Mouse (Mus musculus): ENCODE measurements around the gene Rin3. TPM values are rescaled to one million over a fixed set of nuclear protein-coding genes. Genes with fewer than 3 reads are reported as not detected.

Rin3 gene
- total and polyA plus RNA-seq, 2 experiments from 2014 or later: 1.6 to 3.7 TPM

DNA sequence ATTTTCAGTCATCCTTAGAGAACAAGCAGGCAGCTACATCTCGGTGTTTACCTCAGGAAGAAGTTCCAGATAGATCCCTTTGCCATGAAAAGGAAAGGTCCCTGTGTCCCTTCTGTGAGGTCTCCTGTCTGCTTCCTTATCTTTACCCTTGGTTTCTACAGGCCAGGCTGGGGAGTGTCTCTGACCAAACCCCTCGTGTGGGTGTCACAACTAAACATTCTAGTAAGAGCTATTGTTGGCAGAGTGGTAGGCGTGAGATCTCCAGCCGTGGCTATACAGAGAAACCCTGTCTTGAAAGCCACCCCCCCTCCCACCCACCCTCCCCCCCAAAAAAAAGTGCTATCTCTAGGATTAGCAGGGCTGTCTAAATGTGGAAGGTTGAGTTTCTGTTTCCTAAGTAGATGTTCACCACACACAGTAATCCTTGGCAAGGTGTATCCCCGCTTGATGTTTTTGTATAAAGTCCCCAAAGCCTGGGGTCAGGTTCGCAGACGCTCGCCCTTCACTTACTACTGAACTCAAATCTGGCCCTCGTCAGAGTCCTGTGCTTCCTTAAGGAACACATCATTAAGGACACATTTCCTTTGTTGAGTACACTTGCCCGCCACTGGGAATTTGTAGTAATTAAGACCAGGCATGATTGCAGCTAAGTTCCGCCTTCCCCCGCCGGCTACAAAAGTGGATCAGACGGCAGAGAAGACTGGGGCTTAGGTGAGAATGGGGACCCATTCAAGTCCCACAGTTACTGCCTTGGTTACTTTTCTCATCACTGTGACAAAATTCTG, 62.4 kb downstream of the Rin3 start:
- 79% methylated on average over 14 of the region's 14 CpGs for WGBS
- no peak for TF ChIP-seq CTCF (IDR thresholded peaks at IDR 0.05)
- Histone ChIP-seq H3K9ac (replicated peaks; ENCODE audit: low read length, poor library complexity, severe bottlenecking) (no peak overlapping the region), H3K27ac (ENCODE audit: low read depth, low read length) (no peak overlapping the region), H3K36me3 (ENCODE audit: insufficient read depth, low read length) (no peaks in the 10 kb centered on the region), H3K27me3 (ENCODE audit: insufficient read depth, low read length) (no peaks in the 10 kb centered on the region), H3K4me1 (ENCODE audit: insufficient read depth, low read length) (no peaks in the 10 kb centered on the region), H3K4me3 (ENCODE audit: low read depth, low read length) (no peak overlapping the region), H3K9me3 (ENCODE audit: low read length) (no peaks in the 10 kb centered on the region), H3K4me2 (ENCODE audit: low read depth, low read length, poor library complexity, severe bottlenecking) (no peak overlapping the region)
- ATAC-seq (ENCODE audit: low FRiP score): no peak
- no peak for DNase-seq (ENCODE audit: low spot score)

DNA sequence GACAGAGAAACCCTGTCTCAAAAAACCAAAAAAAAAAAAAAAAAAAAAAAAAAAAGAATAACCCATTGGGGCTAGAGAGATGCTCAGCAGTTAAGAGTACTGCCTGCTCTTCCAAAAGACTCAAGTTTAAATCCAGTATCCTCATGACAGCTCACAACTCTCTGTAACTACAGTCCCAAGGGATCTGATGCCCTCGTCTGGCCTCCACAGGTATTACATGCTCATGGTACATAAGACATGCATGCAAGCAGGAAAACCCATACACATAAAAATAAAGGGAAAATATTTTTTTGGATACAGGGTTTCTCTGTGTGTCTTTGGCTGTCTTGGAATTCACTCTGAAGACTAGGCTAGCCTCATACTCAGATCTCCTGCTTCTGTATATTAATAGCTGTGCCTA, 63.7 kb downstream of the Rin3 start:
- no peaks in the 10 kb centered on the region for H3K4me1 ChIP-seq (ENCODE audit: insufficient read depth, low read length)
- H3K27me3 ChIP-seq (ENCODE audit: insufficient read depth, low read length): no peaks in the 10 kb centered on the region
- TF ChIP-seq CTCF (IDR thresholded peaks at IDR 0.05): peak; percentile 69
- H3K9me3 ChIP-seq (ENCODE audit: low read length): no peaks in the 10 kb centered on the region
- no peak overlapping the region for H3K27ac ChIP-seq (ENCODE audit: low read depth, low read length)
- DNase-seq (ENCODE audit: low spot score) (peak; percentile 61), ATAC-seq (ENCODE audit: low FRiP score) (no peak)
- 5% methylated on average over 1 of the region's 1 CpGs for whole genome bisulfite sequencing
- no peak overlapping the region for H3K4me2 ChIP-seq (ENCODE audit: low read depth, low read length, poor library complexity, severe bottlenecking)
- no peak overlapping the region for H3K9ac ChIP-seq (replicated peaks; ENCODE audit: low read length, poor library complexity, severe bottlenecking)
- H3K4me3 ChIP-seq (ENCODE audit: low read depth, low read length): no peak overlapping the region
- no peaks in the 10 kb centered on the region for H3K36me3 ChIP-seq (ENCODE audit: insufficient read depth, low read length)

DNA sequence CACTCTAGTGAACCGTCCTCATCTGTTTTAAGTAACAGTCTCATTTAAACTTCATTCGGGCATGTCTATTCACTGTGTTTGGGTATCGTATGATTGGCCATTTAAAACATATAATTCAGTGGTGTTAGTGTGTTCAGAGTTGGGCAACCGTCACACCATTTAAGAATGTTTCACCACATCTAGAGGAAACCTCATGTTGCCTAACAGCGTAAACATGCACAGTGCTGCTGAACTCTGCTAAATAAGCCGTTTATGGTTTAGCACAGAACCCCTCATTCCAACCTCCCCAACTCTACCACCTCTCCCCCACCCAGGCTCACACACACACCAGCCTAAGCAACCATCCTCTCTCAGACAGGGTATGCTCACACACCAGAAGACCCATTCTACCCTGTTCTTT, 65.6 kb downstream of the Rin3 start:
- H3K4me1 ChIP-seq (ENCODE audit: insufficient read depth, low read length): no peaks in the 10 kb centered on the region
- no peak for TF ChIP-seq CTCF (IDR thresholded peaks at IDR 0.05)
- no peak for ATAC-seq (ENCODE audit: low FRiP score)

DNA sequence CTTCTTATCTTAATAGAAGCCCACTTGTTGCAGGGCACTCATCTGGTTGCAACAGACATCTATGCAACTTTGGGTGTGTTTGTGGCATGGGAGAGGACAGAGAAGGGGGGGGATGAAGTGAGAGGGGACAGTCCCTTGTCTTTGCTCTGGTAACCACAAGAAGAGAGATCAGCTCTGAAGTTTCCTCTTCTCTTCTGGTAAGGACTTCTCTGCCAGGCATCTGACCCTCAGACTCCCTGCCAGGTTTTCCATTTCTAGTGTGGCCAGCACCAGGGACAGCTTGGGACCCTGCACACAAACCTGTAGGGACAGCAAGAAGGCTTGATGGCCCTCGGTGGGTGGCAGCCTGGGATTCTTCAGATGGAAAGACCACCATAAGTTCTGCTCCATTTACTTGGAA, 68.1 kb downstream of the Rin3 start:
- no peak for ATAC-seq (ENCODE audit: low FRiP score)
- H3K4me1 ChIP-seq (ENCODE audit: insufficient read depth, low read length): no peaks in the 10 kb centered on the region
- 93% methylated on average over 1 of the region's 1 CpGs for WGBS
- H3K27ac ChIP-seq (ENCODE audit: low read depth, low read length): no peak overlapping the region
- no peaks in the 10 kb centered on the region for H3K9me3 ChIP-seq (ENCODE audit: low read length)
- no peaks in the 10 kb centered on the region for H3K36me3 ChIP-seq (ENCODE audit: insufficient read depth, low read length)
- H3K27me3 ChIP-seq (ENCODE audit: insufficient read depth, low read length): no peaks in the 10 kb centered on the region
- no peak overlapping the region for H3K4me2 ChIP-seq (ENCODE audit: low read depth, low read length, poor library complexity, severe bottlenecking)
- no peak for TF ChIP-seq CTCF (IDR thresholded peaks at IDR 0.05)
- no peak for DNase-seq (ENCODE audit: low spot score)
- H3K9ac ChIP-seq (replicated peaks; ENCODE audit: low read length, poor library complexity, severe bottlenecking): no peak overlapping the region
- no peak overlapping the region for H3K4me3 ChIP-seq (ENCODE audit: low read depth, low read length)

More for the DNA sequence above, 65.6 kb downstream of the Rin3 start:
- WGBS: 94% methylated on average over 6 of the region's 6 CpGs
- H3K9me3 ChIP-seq (ENCODE audit: low read length): no peaks in the 10 kb centered on the region
- no peaks in the 10 kb centered on the region for H3K36me3 ChIP-seq (ENCODE audit: insufficient read depth, low read length)
- no peak for DNase-seq (ENCODE audit: low spot score)
- H3K27ac ChIP-seq (ENCODE audit: low read depth, low read length): no peak overlapping the region
- H3K4me3 ChIP-seq (ENCODE audit: low read depth, low read length): no peak overlapping the region
- no peaks in the 10 kb centered on the region for H3K27me3 ChIP-seq (ENCODE audit: insufficient read depth, low read length)
- no peak overlapping the region for H3K9ac ChIP-seq (replicated peaks; ENCODE audit: low read length, poor library complexity, severe bottlenecking)
- no peak overlapping the region for H3K4me2 ChIP-seq (ENCODE audit: low read depth, low read length, poor library complexity, severe bottlenecking)

DNA sequence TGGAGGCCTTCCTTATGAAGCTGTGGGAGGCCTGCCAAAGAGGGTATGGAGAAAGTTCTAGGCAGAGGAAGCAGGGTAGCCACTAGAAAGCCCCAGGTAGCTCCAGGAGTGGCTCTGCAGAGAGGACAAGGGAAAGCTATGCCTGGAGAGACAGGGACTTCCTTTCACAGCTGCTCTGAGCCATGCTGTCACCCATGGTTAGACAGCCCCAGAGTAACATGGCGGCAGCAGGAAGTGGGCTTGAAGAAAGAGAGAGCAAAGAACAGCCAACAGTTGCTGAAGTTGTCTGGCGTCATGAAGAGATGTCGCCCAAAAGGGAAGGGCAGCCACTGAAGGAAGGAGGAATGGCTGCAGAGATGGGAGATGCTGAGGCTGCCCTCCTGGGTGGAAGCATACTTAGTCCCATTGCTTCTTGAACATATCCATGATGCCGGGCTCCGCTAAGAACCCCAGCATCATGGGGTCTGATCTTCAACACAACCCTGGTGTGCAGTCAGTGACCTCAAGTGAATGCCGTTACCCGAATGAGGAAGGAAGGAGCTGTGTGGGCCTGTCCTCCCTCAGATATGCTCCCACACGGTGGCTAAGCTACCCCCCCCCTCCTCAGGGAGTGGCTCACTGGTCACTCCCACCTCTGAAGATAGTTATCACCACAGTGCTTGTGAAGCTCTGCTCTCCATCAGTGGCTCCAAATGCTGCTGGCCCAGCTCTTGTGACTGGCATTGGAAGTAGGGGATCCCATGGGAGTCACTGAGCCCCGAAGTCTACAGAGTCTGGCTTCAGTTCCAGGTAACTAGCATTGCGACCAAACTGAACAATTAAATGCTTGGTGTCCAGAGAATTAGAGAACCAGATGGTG, 71.5 kb downstream of the Rin3 start:
- 87% methylated on average over 10 of the region's 10 CpGs for WGBS
- no peaks in the 10 kb centered on the region for H3K27me3 ChIP-seq (ENCODE audit: insufficient read depth, low read length)
- no peak overlapping the region for H3K4me3 ChIP-seq (ENCODE audit: low read depth, low read length)
- ATAC-seq (ENCODE audit: low FRiP score) (no peak), DNase-seq (ENCODE audit: low spot score) (no peak)
- TF ChIP-seq CTCF (IDR thresholded peaks at IDR 0.05): no peak
- no peak overlapping the region for H3K4me2 ChIP-seq (ENCODE audit: low read depth, low read length, poor library complexity, severe bottlenecking)
- no peaks in the 10 kb centered on the region for H3K9me3 ChIP-seq (ENCODE audit: low read length)
- no peak overlapping the region for H3K27ac ChIP-seq (ENCODE audit: low read depth, low read length)
- no peak overlapping the region for H3K9ac ChIP-seq (replicated peaks; ENCODE audit: low read length, poor library complexity, severe bottlenecking)
- no peaks in the 10 kb centered on the region for H3K36me3 ChIP-seq (ENCODE audit: insufficient read depth, low read length)
- H3K4me1 ChIP-seq (ENCODE audit: insufficient read depth, low read length): no peaks in the 10 kb centered on the region

DNA sequence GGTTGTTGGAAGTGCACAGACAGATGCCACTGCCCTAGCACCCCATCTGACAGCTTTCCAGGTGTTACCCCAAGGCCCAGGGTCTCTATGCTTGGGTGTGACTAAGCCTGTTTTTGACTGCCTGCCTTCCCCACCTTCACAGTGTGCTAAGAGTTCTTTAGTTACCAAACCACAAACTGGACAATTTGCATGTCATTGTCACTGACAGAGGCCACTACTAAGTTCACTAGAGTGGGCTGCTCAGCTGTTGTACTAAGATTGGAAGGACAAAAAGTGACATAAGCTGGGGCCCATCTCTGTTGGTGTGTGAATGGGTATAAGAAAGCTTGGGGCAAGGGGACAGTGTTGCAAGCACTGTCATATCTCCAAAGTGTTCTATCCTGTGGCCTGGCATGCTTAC, 72.9 kb downstream of the Rin3 start:
- H3K27me3 ChIP-seq (ENCODE audit: insufficient read depth, low read length): no peaks in the 10 kb centered on the region
- no peak overlapping the region for H3K4me3 ChIP-seq (ENCODE audit: low read depth, low read length)
- no peak overlapping the region for H3K27ac ChIP-seq (ENCODE audit: low read depth, low read length)
- ATAC-seq (ENCODE audit: low FRiP score) (no peak), DNase-seq (ENCODE audit: low spot score) (no peak)
- no peaks in the 10 kb centered on the region for H3K36me3 ChIP-seq (ENCODE audit: insufficient read depth, low read length)
- H3K4me2 ChIP-seq (ENCODE audit: low read depth, low read length, poor library complexity, severe bottlenecking): no peak overlapping the region
- no peak overlapping the region for H3K9ac ChIP-seq (replicated peaks; ENCODE audit: low read length, poor library complexity, severe bottlenecking)
- TF ChIP-seq CTCF (IDR thresholded peaks at IDR 0.05): no peak
- no peaks in the 10 kb centered on the region for H3K9me3 ChIP-seq (ENCODE audit: low read length)
- no peaks in the 10 kb centered on the region for H3K4me1 ChIP-seq (ENCODE audit: insufficient read depth, low read length)
